Mouse (Mus musculus): ENCODE data around the gene Abcb5. TPM values are rescaled to one million over a fixed set of nuclear protein-coding genes. Genes with fewer than 3 reads are reported as not detected.
A peak's percentile ranks its signal among the peaks of the same experiment; 100 is the strongest.

Gene Abcb5
- polyA plus RNA-seq, 1 experiment from 2014 or later = not detected

- DNase-seq (ENCODE audit: low spot score) (peak; percentile 16), ATAC-seq (ENCODE audit: low FRiP score, low TSS enrichment) (no peak)
- Histone ChIP-seq H3K9ac (ENCODE audit: low read length) (no peak overlapping the region), H3K4me3 (ENCODE audit: low read depth, low read length) (no peak overlapping the region), H3K4me1 (replicated peaks; ENCODE audit: control insufficient read depth, insufficient read depth) (no peaks in the 10 kb centered on the region), H3K36me3 (ENCODE audit: control insufficient read depth, insufficient read depth, low read length) (no peaks in the 10 kb centered on the region), H3K4me2 (replicated peaks; ENCODE audit: low read depth) (no peak overlapping the region), H3K27me3 (ENCODE audit: control insufficient read depth, insufficient read depth, low read length) (peaks cover 29% of the 10 kb centered on the region), H3K9me3 (ENCODE audit: control insufficient read depth, low read length) (no peaks in the 10 kb centered on the region), H3K27ac (replicated peaks) (no peak overlapping the region)
- TF ChIP-seq CTCF (IDR thresholded peaks at IDR 0.05; ENCODE audit: low read depth) (no peak), EP300 (optimal IDR thresholded peaks at IDR 0.05) (no peak)
- WGBS = under 1% methylated on average over 33 of the region's 33 CpGs
Measured at GRCm38 (mm10) chr12:118842671-118843411, 123.4 kb downstream of the Abcb5 start.

- no peak overlapping the region for H3K9ac ChIP-seq (ENCODE audit: low read length)
- no peaks in the 10 kb centered on the region for H3K4me1 ChIP-seq (replicated peaks; ENCODE audit: control insufficient read depth, insufficient read depth)
- no peak overlapping the region for H3K4me3 ChIP-seq (ENCODE audit: low read depth, low read length)
- H3K36me3 ChIP-seq (ENCODE audit: control insufficient read depth, insufficient read depth, low read length) = no peaks in the 10 kb centered on the region
- H3K27ac ChIP-seq (replicated peaks) = no peak overlapping the region
- peaks cover 30% of the 10 kb centered on the region for H3K27me3 ChIP-seq (ENCODE audit: control insufficient read depth, insufficient read depth, low read length)
- ATAC-seq (ENCODE audit: low FRiP score, low TSS enrichment) (no peak), DNase-seq (ENCODE audit: low spot score) (no peak)
- 12% methylated on average over 6 of the region's 6 CpGs for WGBS
- H3K4me2 ChIP-seq (replicated peaks; ENCODE audit: low read depth) = no peak overlapping the region
- TF ChIP-seq CTCF (IDR thresholded peaks at IDR 0.05; ENCODE audit: low read depth) = no peak
- no peak for TF ChIP-seq EP300 (optimal IDR thresholded peaks at IDR 0.05)
- H3K9me3 ChIP-seq (ENCODE audit: control insufficient read depth, low read length) = no peaks in the 10 kb centered on the region
Measured at GRCm38 (mm10) chr12:118841971-118842550, 124.2 kb downstream of the Abcb5 start.

DNA sequence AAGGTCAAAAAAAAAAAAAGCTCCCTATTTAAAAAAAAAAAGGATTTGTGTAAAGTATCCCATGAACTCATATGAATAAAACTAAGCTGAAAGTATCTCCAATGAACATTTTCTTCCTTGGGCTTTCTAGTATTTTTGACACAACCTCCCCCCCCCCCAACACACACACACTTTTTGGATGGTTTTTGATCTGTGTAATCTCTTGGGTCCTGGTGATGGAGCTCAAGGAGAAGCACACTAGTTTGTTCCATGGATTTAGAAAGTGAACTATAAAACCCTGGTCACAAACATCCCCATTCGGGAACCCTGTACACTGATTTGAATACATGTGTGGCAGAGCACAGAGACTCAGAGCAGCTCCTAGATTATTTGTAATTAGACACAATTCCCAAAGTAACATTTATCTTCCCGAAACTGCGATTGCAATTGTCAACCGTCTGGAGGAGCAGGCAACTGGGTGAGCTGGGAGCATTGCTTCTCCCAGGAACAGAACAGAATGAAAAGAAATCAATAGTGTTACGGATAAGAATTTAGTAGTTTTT, 124.8 kb downstream of the Abcb5 start:
- TF ChIP-seq EP300 (optimal IDR thresholded peaks at IDR 0.05) = no peak
- TF ChIP-seq CTCF (IDR thresholded peaks at IDR 0.05; ENCODE audit: low read depth) = no peak
- H3K27ac ChIP-seq (replicated peaks) = no peak overlapping the region
- 7% methylated on average over 5 of the region's 5 CpGs for WGBS
- H3K9me3 ChIP-seq (ENCODE audit: control insufficient read depth, low read length) = no peaks in the 10 kb centered on the region
- peaks cover 29% of the 10 kb centered on the region; the same call in 1 of the 2 replicates for H3K27me3 ChIP-seq (ENCODE audit: control insufficient read depth, insufficient read depth, low read length)
- H3K4me2 ChIP-seq (replicated peaks; ENCODE audit: low read depth) = no peak overlapping the region
- ATAC-seq (ENCODE audit: low FRiP score, low TSS enrichment) (no peak), DNase-seq (ENCODE audit: low spot score) (no peak)
- no peak overlapping the region for H3K4me3 ChIP-seq (ENCODE audit: low read depth, low read length)
- no peak overlapping the region for H3K9ac ChIP-seq (ENCODE audit: low read length)
- no peaks in the 10 kb centered on the region for H3K4me1 ChIP-seq (replicated peaks; ENCODE audit: control insufficient read depth, insufficient read depth)
- H3K36me3 ChIP-seq (ENCODE audit: control insufficient read depth, insufficient read depth, low read length) = no peaks in the 10 kb centered on the region

GRCm38 (mm10) chr12:118840861-118841260, 125.4 kb downstream of the Abcb5 start:
- TF ChIP-seq CTCF (IDR thresholded peaks at IDR 0.05; ENCODE audit: low read depth) (no peak), EP300 (optimal IDR thresholded peaks at IDR 0.05) (no peak)
- WGBS = 5% methylated on average over 11 of the region's 12 CpGs
- H3K4me3 ChIP-seq (ENCODE audit: low read depth, low read length) = no peak overlapping the region
- H3K4me1 ChIP-seq (replicated peaks; ENCODE audit: control insufficient read depth, insufficient read depth) = no peaks in the 10 kb centered on the region
- peaks cover 25% of the 10 kb centered on the region; the same call in 1 of the 2 replicates for H3K27me3 ChIP-seq (ENCODE audit: control insufficient read depth, insufficient read depth, low read length)
- H3K4me2 ChIP-seq (replicated peaks; ENCODE audit: low read depth) = no peak overlapping the region
- DNase-seq (ENCODE audit: low spot score) (no peak), ATAC-seq (ENCODE audit: low FRiP score, low TSS enrichment) (no peak)
- no peak overlapping the region for H3K9ac ChIP-seq (ENCODE audit: low read length)
- H3K27ac ChIP-seq (replicated peaks) = no peak overlapping the region
- no peaks in the 10 kb centered on the region for H3K36me3 ChIP-seq (ENCODE audit: control insufficient read depth, insufficient read depth, low read length)
- no peaks in the 10 kb centered on the region for H3K9me3 ChIP-seq (ENCODE audit: control insufficient read depth, low read length)

- ATAC-seq (ENCODE audit: low FRiP score, low TSS enrichment) = no peak
Measured at GRCm38 (mm10) chr12:118840301-118840700, 125.9 kb downstream of the Abcb5 start.

DNA sequence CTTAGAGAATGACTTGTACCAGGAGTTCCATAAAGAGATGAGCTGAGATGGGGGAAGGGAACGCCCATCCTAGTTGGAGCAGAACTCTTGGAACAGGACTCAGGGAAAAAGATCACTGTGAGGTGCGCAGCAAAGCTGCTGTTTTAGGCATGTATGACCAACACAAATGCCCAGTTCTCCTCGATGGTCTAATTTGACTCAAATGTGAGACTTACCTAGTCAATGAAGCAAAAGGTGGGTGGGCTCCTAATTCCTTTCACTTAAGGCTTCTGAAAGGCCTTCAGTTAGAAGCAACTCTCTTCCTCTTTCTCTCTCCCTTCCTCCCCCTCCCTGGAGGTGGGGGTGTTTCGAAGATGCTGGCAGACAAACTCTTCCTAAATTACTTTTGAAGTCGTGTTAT, 126.8 kb downstream of the Abcb5 start:
- Histone ChIP-seq H3K36me3 (ENCODE audit: control insufficient read depth, insufficient read depth, low read length) (no peaks in the 10 kb centered on the region), H3K9me3 (ENCODE audit: control insufficient read depth, low read length) (no peaks in the 10 kb centered on the region), H3K9ac (ENCODE audit: low read length) (no peak overlapping the region), H3K4me2 (replicated peaks; ENCODE audit: low read depth) (no peak overlapping the region), H3K27ac (replicated peaks) (no peak overlapping the region), H3K4me1 (replicated peaks; ENCODE audit: control insufficient read depth, insufficient read depth) (no peaks in the 10 kb centered on the region), H3K4me3 (ENCODE audit: low read depth, low read length) (no peak overlapping the region), H3K27me3 (ENCODE audit: control insufficient read depth, insufficient read depth, low read length) (peaks cover 24% of the 10 kb centered on the region; the same call in 1 of the 2 replicates)
- no peak for ATAC-seq (ENCODE audit: low FRiP score, low TSS enrichment)
- 13% methylated on average over 5 of the region's 5 CpGs for WGBS
- no peak for TF ChIP-seq EP300 (optimal IDR thresholded peaks at IDR 0.05)
- TF ChIP-seq CTCF (IDR thresholded peaks at IDR 0.05; ENCODE audit: low read depth) = no peak
- no peak for DNase-seq (ENCODE audit: low spot score)

More at GRCm38 (mm10) chr12:118840301-118840700, 125.9 kb downstream of the Abcb5 start:
- DNase-seq (ENCODE audit: low spot score) = no peak
- Histone ChIP-seq H3K4me1 (replicated peaks; ENCODE audit: control insufficient read depth, insufficient read depth) (no peaks in the 10 kb centered on the region), H3K27ac (replicated peaks) (no peak overlapping the region), H3K4me2 (replicated peaks; ENCODE audit: low read depth) (no peak overlapping the region), H3K9me3 (ENCODE audit: control insufficient read depth, low read length) (no peaks in the 10 kb centered on the region), H3K9ac (ENCODE audit: low read length) (no peak overlapping the region), H3K36me3 (ENCODE audit: control insufficient read depth, insufficient read depth, low read length) (no peaks in the 10 kb centered on the region), H3K4me3 (ENCODE audit: low read depth, low read length) (no peak overlapping the region), H3K27me3 (ENCODE audit: control insufficient read depth, insufficient read depth, low read length) (peaks cover 24% of the 10 kb centered on the region; the same call in 1 of the 2 replicates)
- TF ChIP-seq CTCF (IDR thresholded peaks at IDR 0.05; ENCODE audit: low read depth) (no peak; the same call in 1 of the 2 replicates), EP300 (optimal IDR thresholded peaks at IDR 0.05) (no peak)
- 4% methylated on average over 15 of the region's 15 CpGs for WGBS

Data from stomach, postnatal 0 days (tissue).